Mouse (Mus musculus) CD4-positive, CD25-positive, alpha-beta regulatory T cell, adult 4 months (primary cell): Measurements from ENCODE around the gene Rtn4rl2. TPM values are rescaled to one million over a fixed set of nuclear protein-coding genes. Genes with fewer than 3 reads are reported as not detected.

Experiments used
- ATAC-seq: one replicate; pipeline ENCODE4 v1.8.0; 2017
- polyA plus RNA-seq, 2 experiments: library from polyadenylated mRNA; unstranded; fragments of 100-300 nt; shearing (Covaris generic); gene quantifications; one replicate each; pipeline ENCODE4 v1.2.1; 2017

Rtn4rl2 gene
- polyA plus RNA-seq, 2 experiments from 2014 or later, result not detected

DNA sequence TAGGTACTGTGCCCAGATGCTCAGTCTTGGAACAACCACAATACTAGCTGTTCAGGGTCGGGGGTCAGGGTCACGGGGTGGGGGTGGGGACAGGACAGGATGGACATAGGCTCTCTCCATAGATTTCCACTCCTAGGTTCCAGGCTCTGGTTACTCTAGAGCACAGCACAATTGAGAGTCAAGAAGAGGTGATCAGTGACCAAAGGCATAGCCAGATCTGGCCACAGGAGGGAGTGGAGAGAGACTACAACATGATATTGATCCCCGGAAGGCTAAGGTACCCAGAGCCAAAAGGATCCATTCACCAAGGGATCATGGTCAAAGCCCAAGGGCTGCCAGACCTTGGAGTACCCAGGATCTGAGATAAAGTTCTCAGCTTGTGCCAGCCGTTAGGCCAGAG, 1.9 kb downstream of the Rtn4rl2 start:
- ATAC-seq, result no peak

DNA sequence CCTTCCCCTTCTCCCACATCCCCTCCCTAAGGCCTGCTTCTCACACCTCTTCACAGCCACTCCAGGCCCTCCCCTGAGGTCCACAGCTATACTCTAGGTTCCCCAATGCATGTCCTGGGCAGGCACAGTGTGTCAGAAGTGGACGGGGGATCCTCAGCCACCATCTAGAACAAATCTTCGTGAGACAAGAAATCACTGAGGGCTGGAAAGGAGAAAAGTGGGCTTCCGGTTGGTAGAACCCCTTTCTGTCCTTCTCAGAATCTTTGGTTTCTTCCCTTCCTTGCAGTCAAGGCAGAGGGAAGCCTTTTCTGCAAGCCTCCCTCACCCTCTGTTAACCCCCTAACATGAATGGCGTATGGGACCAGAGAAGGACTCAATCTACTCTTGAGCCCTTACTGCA, 2.6 kb downstream of the Rtn4rl2 start:
- ATAC-seq, result no peak

DNA sequence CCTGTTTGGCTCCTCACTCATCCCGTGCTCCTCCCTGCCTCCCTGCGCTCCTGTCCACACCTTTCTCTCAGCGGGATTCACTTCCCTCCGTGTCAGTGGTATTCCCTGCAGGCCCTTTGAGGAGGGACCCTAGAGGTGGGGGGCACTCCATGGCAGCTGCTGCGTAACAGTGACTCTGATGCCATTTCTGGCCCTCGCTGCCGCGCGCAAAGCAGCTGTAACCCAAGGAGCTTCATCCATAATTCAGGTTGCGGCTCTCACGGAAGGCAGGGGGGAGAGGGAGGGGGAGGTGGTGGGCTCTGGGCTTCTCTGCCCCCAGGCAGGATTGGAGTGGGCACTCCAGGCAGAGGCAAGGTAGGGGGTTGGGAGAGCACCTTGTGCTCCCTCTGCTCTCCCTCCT, 3.0 kb downstream of the Rtn4rl2 start:
- no peak for ATAC-seq

DNA sequence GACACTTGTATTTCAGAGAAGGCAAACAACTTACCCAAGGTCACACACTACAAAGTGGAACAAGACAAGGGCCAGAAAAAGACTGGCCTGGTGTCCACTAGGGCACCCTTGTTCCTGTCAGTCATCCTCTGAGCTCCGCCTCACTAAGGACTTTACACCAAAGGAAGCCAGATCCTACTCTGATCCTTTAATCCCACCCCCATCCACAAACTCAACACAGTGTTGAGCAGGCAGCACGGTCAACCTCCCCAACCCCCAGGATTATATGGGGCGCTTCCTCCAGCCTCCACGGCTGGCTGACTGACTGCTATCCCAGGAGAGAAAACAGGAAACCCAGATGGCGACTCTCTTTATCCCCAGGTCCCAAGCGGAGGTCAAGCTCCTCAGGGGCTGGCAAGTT, 3.4 kb downstream of the Rtn4rl2 start:
- no peak for ATAC-seq

DNA sequence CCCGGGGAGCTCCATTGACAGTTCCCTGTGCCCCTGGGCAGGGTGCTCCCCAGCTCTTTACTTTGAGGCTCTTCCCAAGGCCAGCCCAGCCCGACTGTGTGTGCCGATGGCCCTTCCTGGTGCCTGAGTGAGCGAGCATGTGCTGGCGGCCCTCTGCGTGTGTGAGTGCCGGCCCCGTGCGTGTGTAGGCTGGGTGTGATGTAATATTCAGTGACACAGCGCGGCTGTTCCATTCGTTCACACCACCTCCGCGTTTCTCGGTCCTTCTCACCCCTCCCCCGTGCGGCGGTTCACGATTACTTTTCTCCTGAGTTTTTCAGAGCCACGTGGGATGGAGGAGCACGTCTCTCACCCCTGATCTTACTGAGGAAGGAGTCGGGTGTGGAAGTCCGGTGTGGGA, 3.9 kb downstream of the Rtn4rl2 start:
- ATAC-seq, result no peak

DNA sequence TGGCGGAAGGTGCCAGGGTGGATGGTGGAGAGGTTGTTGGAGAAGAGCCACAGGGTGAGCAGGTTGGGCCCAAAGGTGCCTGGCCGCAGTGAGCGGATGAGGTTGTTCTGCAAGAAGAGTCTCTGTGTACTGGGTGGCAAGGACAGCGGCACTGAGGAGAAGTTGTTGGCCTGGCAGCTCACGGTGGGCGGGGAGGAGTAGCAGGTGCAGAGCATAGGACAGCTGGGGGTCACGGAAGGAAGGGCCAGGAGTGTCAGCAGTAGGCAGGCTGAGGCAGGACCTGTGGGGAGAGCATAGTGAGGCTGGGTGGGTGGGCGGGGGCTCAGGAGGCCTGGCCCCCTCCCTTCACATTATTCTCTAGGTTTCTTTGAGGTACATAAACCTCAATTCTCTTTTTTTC, 5.9 kb downstream of the Rtn4rl2 start:
- ATAC-seq, result no peak

DNA sequence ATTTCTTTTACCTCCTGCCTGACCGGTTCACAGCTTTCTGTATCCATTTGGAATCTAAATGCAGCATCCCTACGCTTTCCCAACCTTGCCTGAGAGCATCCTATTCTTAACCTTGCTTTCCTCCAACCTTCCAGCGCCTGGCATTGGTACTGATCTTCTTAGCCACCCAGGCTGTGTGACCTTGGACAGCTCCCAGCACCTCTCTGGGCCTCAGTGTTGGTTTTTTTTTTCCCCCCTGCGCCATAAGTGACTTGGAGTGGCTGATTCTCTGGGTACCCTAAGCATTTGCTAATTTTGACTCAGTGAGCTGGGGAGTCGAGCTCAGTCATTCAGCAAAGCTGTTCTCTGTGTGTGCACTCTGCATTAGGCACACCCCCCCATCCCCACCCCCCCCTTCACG, 10.7 kb downstream of the Rtn4rl2 start:
- ATAC-seq, result no peak

DNA sequence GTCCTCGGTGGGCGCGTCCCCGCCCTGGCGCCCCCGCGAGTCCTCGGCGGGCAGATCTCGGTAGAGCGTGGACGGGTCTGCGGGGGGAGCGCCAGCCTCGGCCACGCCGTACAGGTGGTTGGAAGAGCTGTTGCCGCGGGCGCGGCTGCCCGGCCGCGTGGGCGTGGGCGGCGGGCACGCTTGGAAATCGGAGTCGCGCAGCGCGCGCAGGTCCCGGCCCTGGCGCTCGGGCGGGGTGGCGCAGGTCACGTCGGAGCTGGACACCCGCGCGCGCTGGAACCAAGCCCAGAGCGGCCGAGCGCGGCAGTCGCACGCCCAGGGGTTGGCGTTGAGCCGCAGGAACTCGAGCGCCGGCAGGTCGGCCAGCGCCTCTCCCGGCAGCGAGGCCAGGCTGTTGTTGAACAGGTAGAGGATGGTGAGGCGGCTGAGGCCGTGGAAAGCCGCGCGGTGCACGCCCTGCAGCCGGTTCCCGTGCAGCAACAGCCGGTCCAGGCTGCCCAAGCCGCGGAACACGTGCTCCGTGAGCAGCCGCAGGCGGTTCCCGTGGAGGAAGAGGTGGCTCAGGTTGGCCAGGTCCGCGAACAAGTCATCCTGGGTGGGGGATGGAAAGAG, 14.3 kb downstream of the Rtn4rl2 start:
- ATAC-seq, result peak; percentile 24

DNA sequence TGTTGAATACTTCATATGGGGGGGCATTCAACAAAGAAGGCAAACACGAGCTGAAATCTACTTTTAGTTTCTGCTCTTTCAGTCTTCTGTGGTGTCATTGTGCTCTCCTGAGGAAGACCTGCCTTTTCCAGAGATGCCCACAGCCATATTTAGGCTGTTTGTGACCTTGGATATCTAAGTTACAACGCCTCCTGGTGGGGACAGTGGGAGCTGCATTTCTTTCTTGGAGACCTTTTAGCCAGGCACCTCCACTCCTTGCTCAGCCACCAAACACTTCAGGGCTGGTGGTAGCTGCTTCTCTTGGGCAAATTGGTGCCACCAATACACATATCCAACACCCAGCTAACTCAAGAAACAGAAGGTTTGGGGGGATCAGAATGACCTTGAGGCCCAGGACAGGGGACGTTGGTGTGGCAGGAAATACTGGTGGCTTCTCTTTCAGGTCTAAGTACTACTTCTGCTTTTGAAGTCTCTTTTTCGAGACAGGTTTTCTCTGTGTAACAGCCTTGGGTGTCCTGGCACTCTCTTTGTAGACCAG, 15.8 kb downstream of the Rtn4rl2 start:
- ATAC-seq, result no peak

DNA sequence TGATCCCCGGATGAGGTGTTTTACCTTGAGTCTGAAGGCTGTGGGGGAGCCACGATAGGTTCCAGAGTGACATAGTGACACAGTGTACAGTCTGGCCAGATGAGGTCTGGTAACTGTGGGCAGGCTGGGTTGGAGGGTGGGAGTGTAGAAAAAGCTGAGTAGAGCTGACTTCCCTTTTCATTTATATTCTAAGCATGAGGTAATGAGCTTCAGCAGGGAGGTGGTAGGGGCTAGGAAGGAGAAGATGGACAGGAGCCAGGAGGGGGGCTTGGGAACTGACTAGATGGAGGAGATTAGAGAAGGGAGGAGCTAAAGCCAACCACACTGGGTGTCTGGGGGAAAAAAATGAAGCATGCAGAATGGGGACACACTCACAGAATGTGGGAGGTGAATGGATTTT, 17.5 kb downstream of the Rtn4rl2 start:
- ATAC-seq, result no peak

DNA sequence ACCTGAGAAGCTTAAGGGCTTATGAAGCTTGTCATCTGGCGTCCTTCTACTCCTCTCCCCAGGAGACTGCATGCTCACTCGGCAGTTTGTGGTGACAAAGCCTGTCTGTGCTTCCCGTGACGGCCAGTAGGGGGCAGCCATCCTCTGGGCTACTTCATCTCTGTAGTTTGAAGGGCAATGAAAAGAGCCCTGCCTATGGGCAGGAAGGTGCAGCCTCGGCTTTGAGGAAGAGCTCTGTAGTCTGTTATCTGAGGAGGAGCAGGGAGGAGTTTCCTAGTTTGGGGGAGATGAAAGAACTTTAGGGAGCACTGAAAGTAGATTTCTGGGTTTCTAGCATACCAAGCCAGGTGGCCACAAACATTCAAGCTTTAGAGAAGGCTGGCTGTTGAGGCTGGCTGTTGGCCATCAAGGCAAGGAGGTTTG, 18.0 kb downstream of the Rtn4rl2 start:
- peak; percentile 46 for ATAC-seq

DNA sequence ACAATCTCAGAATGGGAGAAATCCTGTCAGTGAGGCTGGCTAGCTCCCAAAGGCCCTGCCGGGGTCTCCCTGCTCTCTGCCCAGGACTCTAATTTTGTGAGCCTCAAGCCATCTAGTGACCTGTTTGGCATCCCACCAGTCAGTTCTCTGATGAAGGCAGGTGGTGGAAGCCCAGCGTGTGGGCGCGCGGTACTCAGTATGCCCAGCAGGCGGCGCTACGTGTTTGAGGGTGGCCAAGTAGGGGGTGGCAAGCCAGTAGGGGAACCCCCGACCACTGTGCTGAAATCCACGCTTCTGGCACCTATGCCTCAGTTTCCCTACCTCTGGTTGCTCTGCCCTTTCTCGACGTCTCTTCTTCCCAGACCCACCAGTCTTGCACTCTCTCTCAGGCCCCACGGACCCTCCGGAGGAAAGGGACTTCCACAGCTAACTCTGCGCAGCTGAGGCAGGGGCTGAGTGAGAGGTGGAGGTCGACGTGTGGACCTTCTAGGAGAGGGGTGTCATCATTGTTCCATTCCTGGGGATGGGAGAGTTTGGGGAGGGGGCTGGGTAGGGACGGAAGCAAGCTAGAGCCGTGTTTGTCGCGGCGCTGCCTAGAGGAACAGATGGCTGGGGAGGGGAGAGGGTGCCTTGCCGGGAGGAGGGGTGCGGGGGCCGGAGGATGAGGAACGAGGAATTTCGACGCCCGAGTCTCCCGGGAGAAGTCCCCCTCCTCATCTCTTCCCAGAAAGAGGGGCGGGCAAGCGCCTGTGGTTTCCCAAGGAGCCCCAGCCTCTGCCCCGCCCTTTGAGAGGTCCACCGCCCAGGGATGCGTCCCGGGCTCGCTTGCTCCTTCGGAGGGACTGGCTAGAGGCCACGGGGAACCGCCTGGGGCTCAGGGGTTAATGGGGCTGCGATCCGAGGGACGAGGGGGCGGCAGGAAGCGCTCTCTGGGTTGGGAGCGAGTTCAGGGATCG, 20.6 kb downstream of the Rtn4rl2 start:
- no peak for ATAC-seq

DNA sequence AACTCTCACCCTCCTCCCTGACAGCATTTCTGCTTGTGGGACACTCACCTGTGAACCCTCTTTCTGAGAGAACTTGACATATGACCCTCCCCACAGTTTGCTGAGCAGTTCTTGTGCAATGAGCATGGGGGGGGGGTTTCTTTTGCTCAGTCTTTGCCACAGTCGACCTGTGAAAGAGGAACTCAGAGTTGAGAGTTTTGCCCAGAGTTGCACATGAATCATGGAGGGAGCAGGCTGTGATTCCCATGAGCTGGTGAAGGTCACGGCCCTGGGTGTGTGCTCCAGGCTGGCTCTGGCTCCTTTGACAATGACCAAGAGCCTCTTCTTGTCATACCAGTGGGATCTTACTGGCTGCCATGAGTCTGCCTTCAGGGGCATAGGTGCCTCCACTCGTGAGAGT, 24.3 kb downstream of the Rtn4rl2 start:
- ATAC-seq, result no peak

DNA sequence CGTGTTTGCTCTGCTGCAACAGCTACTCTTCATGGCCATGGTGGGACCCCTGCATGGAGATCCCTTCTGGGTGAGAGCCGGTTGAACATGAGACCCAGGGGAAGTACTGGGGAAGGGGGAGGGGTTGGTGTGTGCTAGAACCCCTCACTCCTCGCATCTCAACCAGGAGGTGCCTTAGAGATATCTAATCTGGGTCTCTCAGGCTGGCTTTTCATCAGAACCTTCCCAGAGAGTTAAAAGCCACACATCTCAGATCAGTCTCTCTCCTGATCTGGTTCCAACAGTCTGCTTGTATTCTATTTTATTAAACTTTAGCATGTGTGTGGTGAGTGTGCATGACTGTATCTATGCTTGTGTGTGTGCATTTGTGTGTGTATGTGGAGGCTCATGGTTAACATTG, 25.1 kb downstream of the Rtn4rl2 start:
- ATAC-seq, result no peak

DNA sequence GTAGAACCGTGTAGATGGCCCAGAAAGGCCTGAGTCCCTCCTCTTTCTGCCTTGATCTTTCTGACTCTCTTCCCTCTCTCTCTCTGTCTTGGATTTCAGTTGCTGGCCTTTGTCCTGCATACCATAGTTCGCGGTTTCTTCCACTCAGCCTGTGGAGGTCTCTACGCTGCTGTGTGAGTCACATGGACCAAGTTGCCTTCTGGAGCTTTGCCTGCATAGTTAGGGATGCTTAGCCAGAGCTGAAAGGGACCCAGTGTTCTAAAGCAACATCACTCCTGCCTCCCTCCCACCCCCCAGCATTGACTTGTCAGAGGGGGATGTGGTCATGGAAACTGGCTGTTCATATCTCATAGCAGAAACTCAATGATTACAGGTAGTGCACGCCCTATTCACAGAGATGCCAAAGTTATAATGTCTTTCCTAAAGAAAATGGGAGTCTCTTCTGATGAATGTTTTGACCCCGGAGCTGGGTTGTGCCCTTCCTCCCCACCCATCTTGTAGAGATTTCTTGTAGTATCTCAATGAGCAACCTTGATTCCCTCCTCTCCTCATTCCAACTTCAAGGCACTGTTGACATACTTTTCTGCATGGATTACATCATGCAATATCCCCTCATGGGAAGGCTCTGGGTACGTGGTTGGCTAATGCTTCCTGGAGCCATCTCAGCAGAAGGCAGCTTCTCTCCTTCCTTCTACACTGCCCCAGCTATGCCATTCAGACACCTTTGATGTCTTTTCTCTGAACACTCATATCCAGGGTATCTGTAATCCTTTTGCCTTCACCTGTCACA, 26.3 kb downstream of the Rtn4rl2 start:
- no peak for ATAC-seq

DNA sequence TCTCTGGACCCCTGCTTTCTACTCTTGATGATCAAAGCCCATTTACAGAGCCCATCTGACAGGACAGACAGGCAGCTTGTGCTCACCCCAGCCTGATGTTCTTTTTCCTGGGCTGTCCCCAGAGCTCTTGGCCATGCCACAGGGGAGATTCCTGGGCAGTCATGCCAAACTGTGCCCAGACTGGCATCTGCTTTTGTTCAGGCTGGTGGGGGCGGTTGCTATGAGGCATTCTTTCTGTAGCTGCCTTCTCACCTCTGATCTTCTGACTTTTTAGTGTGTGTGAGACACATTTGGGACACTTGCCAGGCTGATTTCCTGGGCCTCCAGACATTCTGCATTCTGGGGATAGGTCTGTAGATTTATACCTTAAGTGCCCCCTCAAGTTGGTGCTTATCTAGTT, 28.0 kb downstream of the Rtn4rl2 start:
- ATAC-seq, result no peak

DNA sequence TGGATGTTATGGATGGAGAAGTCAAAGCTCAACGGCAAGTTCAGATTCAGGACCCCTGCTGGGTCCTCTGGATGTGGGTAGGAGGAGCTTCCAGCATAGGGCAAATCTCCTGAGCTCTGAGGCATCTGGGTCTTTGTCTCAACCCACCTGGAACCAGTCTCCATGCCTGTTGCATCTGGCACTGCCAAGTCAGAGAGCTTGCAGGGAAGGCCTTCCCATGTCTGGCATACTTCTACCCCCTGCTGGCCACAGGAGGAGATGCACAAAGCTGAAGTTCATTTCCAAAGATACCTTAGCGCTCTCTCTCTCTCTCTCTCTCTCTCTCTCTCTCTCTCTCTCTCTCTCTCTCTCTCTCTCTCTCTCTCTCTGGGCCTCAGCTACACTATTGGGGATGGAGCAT, 30.8 kb downstream of the Rtn4rl2 start:
- peak; percentile 93 for ATAC-seq

DNA sequence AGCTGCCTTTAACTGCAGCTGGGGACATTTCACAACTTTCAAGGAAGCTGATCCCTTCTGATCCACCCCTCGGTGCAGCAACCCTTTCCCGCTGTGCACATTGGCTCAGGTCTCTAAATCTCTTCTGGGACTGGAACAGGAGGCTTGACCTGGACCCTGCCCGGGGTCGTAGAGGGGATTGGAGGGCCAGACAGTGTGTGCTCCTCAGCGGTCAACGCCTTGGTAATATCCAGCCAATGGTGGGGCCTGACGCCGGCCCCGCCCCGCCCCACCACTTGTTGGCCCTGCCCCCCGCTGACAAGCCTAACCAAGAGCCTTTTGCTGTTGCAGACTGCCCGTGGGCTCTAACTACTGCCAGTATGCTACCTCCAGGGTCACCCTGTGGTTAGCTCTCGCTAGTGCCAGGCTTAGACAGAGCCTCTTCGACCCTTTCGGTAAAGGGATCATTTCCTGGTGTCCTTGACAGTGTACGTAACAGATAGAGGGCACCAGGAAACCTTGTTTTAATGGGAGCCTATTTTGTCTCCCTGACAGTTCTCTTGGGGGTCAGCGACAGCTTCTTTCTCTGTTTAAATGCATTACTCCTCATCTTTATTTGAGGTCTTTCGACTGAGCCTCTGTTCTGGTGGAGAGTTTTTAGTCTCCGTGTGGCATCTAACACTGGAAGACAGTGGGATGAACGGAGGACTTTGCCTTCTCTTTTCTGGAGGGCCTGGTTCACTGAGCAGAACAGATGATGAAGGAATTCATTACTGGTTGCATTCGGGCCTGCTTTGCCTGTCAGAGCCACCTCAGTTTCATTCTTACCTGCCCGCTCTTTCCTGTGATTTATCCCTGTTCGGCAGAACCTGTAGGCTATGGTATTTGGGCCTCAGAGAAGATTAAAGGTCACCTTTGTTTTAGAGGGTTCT, 35.1 kb downstream of the Rtn4rl2 start:
- no peak for ATAC-seq

DNA sequence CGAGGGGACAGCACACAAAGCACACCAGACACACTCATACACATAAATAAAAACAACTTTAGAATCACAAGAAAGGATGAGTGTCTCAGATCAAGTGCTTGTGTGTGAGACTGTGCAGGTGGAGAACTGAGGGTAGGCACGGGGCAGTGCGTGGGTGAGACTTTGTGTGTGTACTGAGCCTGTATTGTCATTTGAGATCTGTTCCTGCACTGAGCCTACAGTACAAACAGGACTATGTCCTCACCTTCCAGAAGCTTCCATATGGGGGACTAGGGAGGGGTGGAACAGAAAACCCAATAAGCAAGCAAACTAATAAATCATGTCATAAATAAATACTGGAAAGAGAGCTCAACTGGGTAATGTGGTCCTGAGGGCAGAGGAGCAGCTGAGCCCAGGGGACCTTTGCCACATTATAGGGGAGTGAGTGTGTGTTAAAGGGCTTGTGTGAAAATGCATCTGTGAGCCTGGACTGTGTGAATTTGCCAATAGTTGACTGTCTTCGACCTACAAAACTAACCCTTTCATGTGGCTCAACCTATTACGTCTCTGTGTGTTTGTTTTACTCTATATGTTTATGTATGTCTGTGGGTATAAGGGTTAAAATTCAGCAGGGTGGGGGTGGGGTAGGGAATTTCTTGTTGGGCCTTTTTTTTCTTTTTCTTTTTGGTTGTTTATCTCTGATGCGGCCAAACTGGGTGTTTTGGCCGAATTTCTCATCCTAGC, 35.9 kb downstream of the Rtn4rl2 start:
- no peak for ATAC-seq

DNA sequence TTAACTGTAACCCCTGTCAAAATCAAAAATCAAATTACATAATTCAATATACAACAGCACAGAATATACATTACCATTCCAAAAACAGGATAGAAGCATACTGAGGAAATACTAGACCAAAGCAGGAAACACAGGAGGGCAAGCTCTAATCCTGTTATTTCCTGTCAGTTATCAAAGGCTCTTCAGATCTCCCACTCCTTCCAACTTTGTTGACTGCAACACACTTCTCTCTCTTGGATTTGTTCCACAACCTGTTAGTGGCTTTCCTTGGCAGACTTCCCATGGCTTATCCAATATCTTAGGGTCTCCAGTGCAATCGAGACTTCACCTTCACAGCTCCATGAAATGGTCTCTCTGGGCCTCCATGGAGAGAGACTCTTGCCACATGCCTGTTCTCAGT, 41.3 kb downstream of the Rtn4rl2 start:
- no peak for ATAC-seq

DNA sequence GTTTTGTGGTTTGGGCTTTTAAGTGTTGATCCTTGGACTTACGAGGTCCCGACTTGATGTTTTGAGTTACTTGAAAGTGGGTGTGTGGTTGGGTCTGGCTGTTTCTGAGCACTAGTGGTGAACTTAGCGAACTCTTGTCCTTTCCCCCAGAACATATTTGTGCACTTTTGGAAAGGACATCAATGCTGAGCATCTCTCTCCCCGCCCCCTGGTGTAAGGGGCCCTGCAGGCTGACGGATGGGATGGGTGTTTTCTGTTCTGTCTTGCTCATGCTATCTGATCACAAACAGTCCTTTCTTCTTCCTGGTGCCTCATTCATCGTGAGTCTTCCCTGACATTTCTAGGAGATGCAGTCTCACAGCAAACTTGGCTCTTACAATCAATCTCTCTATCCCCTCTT, 42.9 kb downstream of the Rtn4rl2 start:
- no peak for ATAC-seq
